Mouse (Mus musculus) C2C12 (cell line): ENCODE measurements around the gene Zfp296. TPM values are rescaled to one million over a fixed set of nuclear protein-coding genes. Genes with fewer than 3 reads are reported as not detected.

ENCODE experiments used
- H3K27me3 ChIP-seq: one replicate; pipeline ENCODE4 v1.6.1; 2011; ENCODE audit not compliant: control insufficient read depth, insufficient read depth, insufficient read length
- H3K36me3 ChIP-seq: one replicate; pipeline ENCODE4 v1.6.1; 2011; ENCODE audit not compliant: control insufficient read depth, insufficient read depth
- H3K4me3 ChIP-seq: one replicate; pipeline ENCODE4 v1.5.1; 2011; ENCODE audit warnings: mild to moderate bottlenecking, control low read depth; ENCODE audit not compliant: poor library complexity, insufficient read depth, severe bottlenecking
- H3K79me2 ChIP-seq: one replicate; pipeline ENCODE4 v1.6.1; 2011; ENCODE audit not compliant: control insufficient read depth, insufficient read depth
- H3K79me3 ChIP-seq: one replicate; pipeline ENCODE4 v1.6.1; 2011; ENCODE audit warnings: low read depth, control low read depth
- H3ac ChIP-seq: one replicate; pipeline ENCODE3; 2011; ENCODE audit warnings: low read depth; ENCODE audit not compliant: control insufficient read depth, insufficient read length
- CEBPB ChIP-seq: IDR thresholded peaks from one replicate; pipeline ENCODE4 v1.6.1; 2011; ENCODE audit warnings: low read depth, mild to moderate bottlenecking, control low read depth, moderate library complexity
- CTCF ChIP-seq: IDR thresholded peaks from one replicate; pipeline ENCODE4 v1.5.1; 2011; ENCODE audit not compliant: control insufficient read depth, insufficient read depth, insufficient read length
- FOSL1 ChIP-seq: IDR thresholded peaks from one replicate; pipeline ENCODE4 v1.8.0; 2011; ENCODE audit warnings: mild to moderate bottlenecking, low read length; ENCODE audit not compliant: poor library complexity, insufficient read depth, severe bottlenecking
- MAX ChIP-seq: IDR thresholded peaks from one replicate; pipeline ENCODE4 v1.6.1; 2011; ENCODE audit warnings: mild to moderate bottlenecking, control low read depth
- MYOD1 ChIP-seq: IDR thresholded peaks from one replicate; pipeline ENCODE4 v1.6.1; 2011; ENCODE audit warnings: low read depth; ENCODE audit not compliant: control insufficient read depth, insufficient read length
- MYOG ChIP-seq: IDR thresholded peaks from one replicate; pipeline ENCODE4 v1.6.1; 2011; ENCODE audit not compliant: control insufficient read depth, insufficient read length; ENCODE audit errors: extremely low read depth
- USF1 ChIP-seq: IDR thresholded peaks from one replicate; pipeline ENCODE4 v1.6.1; 2011; ENCODE audit warnings: low read depth, mild to moderate bottlenecking, control low read depth, moderate library complexity
- polyA plus RNA-seq: library from polyadenylated mRNA; unstranded; fragments of >200 nt; fragmentation: generic; extraction: Trizol; gene quantifications from one replicate; pipeline ENCODE4 v1.2.1, GENCODE M21; 2012; ENCODE audit warnings: missing spikeins

The Zfp296 gene
- polyA plus RNA-seq, 1 experiment = 1.9 TPM

DNA sequence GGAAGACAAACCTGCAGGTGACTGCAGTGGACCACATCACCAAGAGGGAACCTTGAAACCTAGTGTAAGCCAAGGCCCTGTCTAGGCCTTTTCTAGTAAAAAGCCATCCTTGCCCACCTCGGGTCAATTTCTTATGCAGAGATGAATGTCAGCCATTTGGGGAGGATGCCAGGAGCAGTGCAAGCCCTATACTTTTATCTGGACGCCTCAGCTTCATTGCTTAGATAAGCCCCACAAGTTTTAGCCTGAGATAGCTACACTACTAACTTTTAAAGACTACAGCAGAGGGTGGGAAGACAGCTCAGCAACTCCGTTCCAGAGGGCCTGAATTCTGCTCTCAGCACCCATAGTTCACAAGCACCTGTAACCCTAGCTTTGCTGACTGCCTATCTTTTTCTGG, 13.2 kb upstream of the Zfp296 start:
- no peak overlapping the region for H3ac ChIP-seq
- TF ChIP-seq FOSL1 = no peak
- TF ChIP-seq MYOD1 = no peak
- peaks cover 31% of the 10 kb centered on the region for H3K79me3 ChIP-seq
- H3K36me3 ChIP-seq = peaks cover 15% of the 10 kb centered on the region
- no peak overlapping the region for H3K4me3 ChIP-seq
- peaks cover 40% of the 10 kb centered on the region for H3K79me2 ChIP-seq
- H3K27me3 ChIP-seq = no peaks in the 10 kb centered on the region

DNA sequence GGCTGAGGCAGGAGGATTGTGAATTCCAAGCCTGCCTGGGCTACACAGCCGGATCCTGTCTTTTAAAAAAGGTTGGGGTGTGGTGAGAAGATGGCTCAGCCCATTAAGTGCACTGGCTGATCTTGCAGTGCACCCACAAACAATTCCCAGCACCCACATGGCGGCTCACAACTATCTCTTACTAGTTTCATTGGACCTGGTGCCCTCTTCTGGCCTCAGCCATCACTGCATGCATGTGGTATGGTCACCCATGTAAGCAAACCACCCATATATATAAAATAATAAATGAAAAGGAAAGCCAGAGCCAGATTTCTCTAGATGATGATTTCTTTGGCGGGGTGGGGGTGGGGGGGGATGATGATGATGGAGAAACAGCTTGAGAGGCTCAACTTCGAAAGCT, 12.6 kb upstream of the Zfp296 start:
- peaks cover 15% of the 10 kb centered on the region for H3K36me3 ChIP-seq
- no peak overlapping the region for H3K4me3 ChIP-seq
- TF ChIP-seq MYOD1 = no peak
- no peak for TF ChIP-seq USF1
- no peak for TF ChIP-seq MAX
- TF ChIP-seq MYOG = no peak
- no peak for TF ChIP-seq CEBPB
- no peak for TF ChIP-seq CTCF
- TF ChIP-seq FOSL1 = no peak
- peaks cover 29% of the 10 kb centered on the region for H3K79me3 ChIP-seq
- H3K27me3 ChIP-seq = no peaks in the 10 kb centered on the region
- H3K79me2 ChIP-seq = peaks cover 40% of the 10 kb centered on the region
- H3ac ChIP-seq = no peak overlapping the region

DNA sequence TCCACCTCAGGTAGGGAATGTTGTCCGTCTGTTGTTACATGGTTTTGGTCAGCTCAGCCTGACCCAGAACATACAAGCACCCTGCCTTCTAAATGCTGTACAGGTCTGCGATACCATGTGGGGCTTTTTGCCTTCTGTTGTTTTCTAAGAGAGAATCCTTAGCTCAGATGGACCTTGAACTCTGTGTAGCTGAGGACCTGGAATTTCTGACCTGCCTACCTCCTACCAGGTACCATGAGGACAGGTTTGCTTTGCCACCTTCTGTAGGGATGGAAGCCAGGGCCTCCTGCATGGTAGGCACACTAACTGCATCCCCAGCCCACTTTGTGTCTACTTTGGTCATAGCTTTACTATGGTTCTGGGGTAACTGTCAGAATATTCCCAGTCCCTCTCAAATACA, 11.3 kb upstream of the Zfp296 start:
- peaks cover 19% of the 10 kb centered on the region for H3K36me3 ChIP-seq
- H3K79me2 ChIP-seq = peaks cover 40% of the 10 kb centered on the region
- no peaks in the 10 kb centered on the region for H3K27me3 ChIP-seq
- TF ChIP-seq CEBPB (no peak), MYOG (no peak), MYOD1 (no peak), USF1 (no peak), MAX (no peak), FOSL1 (no peak), CTCF (no peak)
- peaks cover 25% of the 10 kb centered on the region for H3K79me3 ChIP-seq
- H3ac ChIP-seq = no peak overlapping the region
- H3K4me3 ChIP-seq = no peak overlapping the region

DNA sequence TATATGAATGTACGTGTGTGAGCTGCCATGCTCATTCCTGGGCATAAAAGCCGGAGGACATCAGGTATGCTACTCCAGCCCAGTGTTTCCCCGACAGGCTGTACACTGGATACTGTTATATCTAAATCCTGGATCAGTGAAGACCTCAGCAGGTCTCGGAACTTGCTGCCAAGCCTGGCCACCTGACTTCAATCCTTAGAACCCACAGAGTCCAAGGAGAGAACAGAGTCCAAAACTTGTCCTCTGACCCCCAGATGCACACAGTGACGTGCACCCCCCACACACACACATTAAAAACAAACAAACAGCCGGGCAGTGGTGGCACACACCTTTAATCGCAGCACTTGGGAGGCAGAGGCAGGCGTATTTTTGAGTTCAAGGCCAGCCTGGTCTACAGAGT, 9.7 kb upstream of the Zfp296 start:
- Histone ChIP-seq H3K36me3 (peaks cover 19% of the 10 kb centered on the region), H3ac (no peak overlapping the region), H3K27me3 (no peaks in the 10 kb centered on the region), H3K4me3 (no peak overlapping the region), H3K79me2 (peaks cover 44% of the 10 kb centered on the region), H3K79me3 (peaks cover 28% of the 10 kb centered on the region)
- TF ChIP-seq CEBPB = no peak
- no peak for TF ChIP-seq MYOG
- no peak for TF ChIP-seq MAX
- TF ChIP-seq USF1 = no peak

DNA sequence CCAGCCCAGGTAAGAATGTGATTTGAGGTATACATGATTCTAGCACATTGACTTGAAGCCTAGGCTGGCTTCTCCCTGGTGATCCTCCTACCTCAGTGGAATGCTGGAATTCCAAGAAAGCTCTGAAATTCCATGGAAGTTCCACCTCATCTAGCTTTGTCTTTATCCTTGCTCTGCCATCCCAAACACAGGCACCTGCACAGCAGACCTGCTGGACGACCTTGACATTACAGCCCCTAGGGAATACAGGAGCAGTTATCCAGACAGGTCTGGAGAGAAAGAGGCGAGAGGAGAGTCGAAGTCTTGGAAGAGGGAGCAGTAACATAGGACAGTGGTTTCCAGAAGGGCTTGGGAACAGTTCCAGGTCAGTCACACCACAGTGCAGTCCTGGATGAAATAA, 7.4 kb upstream of the Zfp296 start:
- no peak overlapping the region for H3ac ChIP-seq
- H3K27me3 ChIP-seq = no peaks in the 10 kb centered on the region
- TF ChIP-seq CEBPB (no peak), MYOD1 (no peak), FOSL1 (no peak), CTCF (no peak), MYOG (no peak), MAX (no peak), USF1 (no peak)
- H3K4me3 ChIP-seq = no peak overlapping the region
- peaks cover 32% of the 10 kb centered on the region for H3K79me3 ChIP-seq
- peaks cover 14% of the 10 kb centered on the region for H3K36me3 ChIP-seq
- peaks cover 50% of the 10 kb centered on the region for H3K79me2 ChIP-seq

DNA sequence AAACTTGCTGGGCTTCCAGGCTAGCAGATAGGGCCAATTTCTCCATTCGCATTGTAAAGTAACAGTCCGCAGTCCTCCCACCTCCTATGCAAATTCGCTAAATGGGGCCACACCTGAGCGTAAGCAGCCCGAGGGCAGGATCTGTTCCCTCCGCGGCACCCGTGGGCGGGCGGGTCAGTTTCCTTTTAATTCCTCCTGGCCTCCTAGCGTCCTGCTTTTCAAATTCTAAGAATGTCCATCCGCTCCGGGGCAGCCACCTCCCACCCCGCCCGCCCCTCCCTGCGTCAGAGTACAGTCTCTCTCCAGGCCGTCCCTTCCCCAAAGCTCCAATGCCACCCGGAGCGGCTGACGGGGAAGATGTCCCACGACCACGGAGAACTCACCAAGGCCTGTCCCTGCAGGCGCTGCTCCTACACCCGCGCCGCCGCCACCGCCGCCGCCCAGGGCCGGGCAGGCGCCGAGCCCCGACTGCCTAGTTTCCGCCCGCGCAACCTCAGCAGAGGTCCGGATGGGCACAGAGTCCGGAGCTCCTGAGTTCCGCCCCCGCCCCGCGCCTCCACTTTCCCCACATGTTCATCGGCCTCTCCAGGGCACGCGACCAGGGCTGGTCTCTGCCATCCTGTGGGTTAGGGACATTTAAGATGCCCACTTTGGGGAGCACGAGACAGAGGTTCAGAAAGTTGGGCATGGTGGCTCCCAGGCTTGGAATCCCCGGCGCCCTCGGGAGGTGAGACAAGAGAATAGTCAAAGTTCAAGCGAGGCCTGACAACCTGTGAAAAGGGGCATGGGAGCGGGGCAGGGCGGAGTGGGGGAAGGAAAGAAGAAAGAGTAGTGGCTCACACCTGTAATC, 3.9 kb upstream of the Zfp296 start:
- H3K36me3 ChIP-seq = peaks cover 4% of the 10 kb centered on the region
- H3ac ChIP-seq = peak overlapping the region; percentile 90
- peak overlapping the region; percentile 56 for H3K4me3 ChIP-seq
- peaks cover 49% of the 10 kb centered on the region for H3K79me2 ChIP-seq
- H3K79me3 ChIP-seq = peaks cover 29% of the 10 kb centered on the region
- TF ChIP-seq USF1 (no peak), MYOG (no peak), MYOD1 (no peak), CEBPB (no peak), FOSL1 (no peak), CTCF (no peak), MAX (no peak)
- no peaks in the 10 kb centered on the region for H3K27me3 ChIP-seq
